Mouse (Mus musculus): ENCODE measurements at regions not wholly inside any gene's neighbourhood (a gene's known extent, or its start where the extent isn't known, plus 50 kb on each side); places are given as distances from the start of the nearest gene placed in this dataset.

GRCm38 (mm10) chr1:133549816-133550215 lies 60.3 kb downstream of the Snrpe start:
- no peak for ATAC-seq (ENCODE audit: low FRiP score, low read depth)
- Histone ChIP-seq H3K4me3 (replicated peaks; ENCODE audit: low read length) (no peak overlapping the region), H3K9ac (ENCODE audit: low read depth, low read length, severe bottlenecking) (no peak overlapping the region), H3K27ac (replicated peaks; ENCODE audit: low read depth, low read length) (no peak overlapping the region), H3K4me2 (replicated peaks; ENCODE audit: low read depth, low read length, severe bottlenecking) (no peak overlapping the region), H3K27me3 (ENCODE audit: control insufficient read depth, insufficient read depth, low read length) (no peaks in the 10 kb centered on the region), H3K4me1 (ENCODE audit: control insufficient read depth, insufficient read depth, low read length) (no peaks in the 10 kb centered on the region), H3K36me3 (ENCODE audit: control insufficient read depth, insufficient read depth, low read length) (no peaks in the 10 kb centered on the region), H3K9me3 (ENCODE audit: control insufficient read depth, low read length) (no peaks in the 10 kb centered on the region)
- no peak for TF ChIP-seq POLR2A (IDR thresholded peaks at IDR 0.05; ENCODE audit: borderline replicate concordance, extremely low read depth, insufficient read depth, insufficient read length)
- WGBS = 74% methylated on average over 10 of the region's 10 CpGs
- no peak for DNase-seq (ENCODE audit: low spot score)

GRCm38 (mm10) chr1:133548971-133549370 lies 61.1 kb downstream of the Snrpe start:
- Histone ChIP-seq H3K9me3 (ENCODE audit: control insufficient read depth, low read length) (no peaks in the 10 kb centered on the region), H3K4me2 (replicated peaks; ENCODE audit: low read depth, low read length, severe bottlenecking) (no peak overlapping the region), H3K9ac (ENCODE audit: low read depth, low read length, severe bottlenecking) (no peak overlapping the region), H3K4me3 (replicated peaks; ENCODE audit: low read length) (no peak overlapping the region), H3K4me1 (ENCODE audit: control insufficient read depth, insufficient read depth, low read length) (no peaks in the 10 kb centered on the region), H3K27ac (replicated peaks; ENCODE audit: low read depth, low read length) (no peak overlapping the region), H3K27me3 (ENCODE audit: control insufficient read depth, insufficient read depth, low read length) (no peaks in the 10 kb centered on the region), H3K36me3 (ENCODE audit: control insufficient read depth, insufficient read depth, low read length) (no peaks in the 10 kb centered on the region)
- ATAC-seq (ENCODE audit: low FRiP score, low read depth) (no peak), DNase-seq (ENCODE audit: low spot score) (no peak)
- 49% methylated on average over 2 of the region's 2 CpGs for WGBS
- TF ChIP-seq POLR2A (IDR thresholded peaks at IDR 0.05; ENCODE audit: borderline replicate concordance, extremely low read depth, insufficient read depth, insufficient read length) = no peak

GRCm38 (mm10) chr1:133547541-133547940 lies 62.5 kb downstream of the Snrpe start:
- TF ChIP-seq POLR2A (IDR thresholded peaks at IDR 0.05; ENCODE audit: borderline replicate concordance, extremely low read depth, insufficient read depth, insufficient read length) = no peak
- DNase-seq (ENCODE audit: low spot score) = no peak
- WGBS = 78% methylated on average over 3 of the region's 3 CpGs

GRCm38 (mm10) chr1:133544996-133545395 lies 65.1 kb downstream of the Snrpe start:
- no peak for ATAC-seq (ENCODE audit: low FRiP score, low read depth)
- 89% methylated on average over 9 of the region's 9 CpGs for WGBS

More at GRCm38 (mm10) chr1:133547541-133547940, 62.5 kb downstream of the Snrpe start:
- H3K4me1 ChIP-seq (ENCODE audit: control insufficient read depth, insufficient read depth, low read length) = no peaks in the 10 kb centered on the region
- no peak overlapping the region for H3K4me2 ChIP-seq (replicated peaks; ENCODE audit: low read depth, low read length, severe bottlenecking)
- H3K4me3 ChIP-seq (replicated peaks; ENCODE audit: low read length) = no peak overlapping the region
- no peaks in the 10 kb centered on the region for H3K9me3 ChIP-seq (ENCODE audit: control insufficient read depth, low read length)
- no peak for ATAC-seq (ENCODE audit: low FRiP score, low read depth)
- H3K9ac ChIP-seq (ENCODE audit: low read depth, low read length, severe bottlenecking) = no peak overlapping the region
- H3K36me3 ChIP-seq (ENCODE audit: control insufficient read depth, insufficient read depth, low read length) = no peaks in the 10 kb centered on the region
- no peaks in the 10 kb centered on the region for H3K27me3 ChIP-seq (ENCODE audit: control insufficient read depth, insufficient read depth, low read length)
- H3K27ac ChIP-seq (replicated peaks; ENCODE audit: low read depth, low read length) = no peak overlapping the region

GRCm38 (mm10) chr1:133543751-133544150 lies 66.3 kb downstream of the Snrpe start:
- 82% methylated on average over 10 of the region's 10 CpGs for WGBS
- TF ChIP-seq POLR2A (IDR thresholded peaks at IDR 0.05; ENCODE audit: borderline replicate concordance, extremely low read depth, insufficient read depth, insufficient read length) = no peak

More at GRCm38 (mm10) chr1:133544996-133545395, 65.1 kb downstream of the Snrpe start:
- no peaks in the 10 kb centered on the region for H3K36me3 ChIP-seq (ENCODE audit: control insufficient read depth, insufficient read depth, low read length)
- no peaks in the 10 kb centered on the region for H3K9me3 ChIP-seq (ENCODE audit: control insufficient read depth, low read length)
- no peaks in the 10 kb centered on the region for H3K27me3 ChIP-seq (ENCODE audit: control insufficient read depth, insufficient read depth, low read length)
- no peak for DNase-seq (ENCODE audit: low spot score)
- no peak overlapping the region for H3K4me2 ChIP-seq (replicated peaks; ENCODE audit: low read depth, low read length, severe bottlenecking)
- no peak overlapping the region for H3K9ac ChIP-seq (ENCODE audit: low read depth, low read length, severe bottlenecking)
- TF ChIP-seq POLR2A (IDR thresholded peaks at IDR 0.05; ENCODE audit: borderline replicate concordance, extremely low read depth, insufficient read depth, insufficient read length) = no peak
- H3K27ac ChIP-seq (replicated peaks; ENCODE audit: low read depth, low read length) = no peak overlapping the region
- H3K4me1 ChIP-seq (ENCODE audit: control insufficient read depth, insufficient read depth, low read length) = no peaks in the 10 kb centered on the region
- H3K4me3 ChIP-seq (replicated peaks; ENCODE audit: low read length) = no peak overlapping the region

More at GRCm38 (mm10) chr1:133543751-133544150, 66.3 kb downstream of the Snrpe start:
- Histone ChIP-seq H3K9me3 (ENCODE audit: control insufficient read depth, low read length) (no peaks in the 10 kb centered on the region), H3K27me3 (ENCODE audit: control insufficient read depth, insufficient read depth, low read length) (no peaks in the 10 kb centered on the region), H3K4me3 (replicated peaks; ENCODE audit: low read length) (no peak overlapping the region), H3K4me1 (ENCODE audit: control insufficient read depth, insufficient read depth, low read length) (no peaks in the 10 kb centered on the region), H3K4me2 (replicated peaks; ENCODE audit: low read depth, low read length, severe bottlenecking) (no peak overlapping the region), H3K27ac (replicated peaks; ENCODE audit: low read depth, low read length) (no peak overlapping the region), H3K9ac (ENCODE audit: low read depth, low read length, severe bottlenecking) (no peak overlapping the region), H3K36me3 (ENCODE audit: control insufficient read depth, insufficient read depth, low read length) (no peaks in the 10 kb centered on the region)
- DNase-seq (ENCODE audit: low spot score) (no peak), ATAC-seq (ENCODE audit: low FRiP score, low read depth) (no peak)
